Mouse (Mus musculus) cerebellum, adult (tissue): Measurements from ENCODE around the gene Wnt9b.

Experiments
- ATAC-seq: cut with Nextera tagmentation; 2 replicates; pipeline ENCODE4 v1.9.2; 2017; ENCODE audit warnings: mild to moderate bottlenecking, moderate library complexity, mixed read lengths; ENCODE audit not compliant: insufficient number of reproducible peaks, low FRiP score, low TSS enrichment

Gene Wnt9b

DNA sequence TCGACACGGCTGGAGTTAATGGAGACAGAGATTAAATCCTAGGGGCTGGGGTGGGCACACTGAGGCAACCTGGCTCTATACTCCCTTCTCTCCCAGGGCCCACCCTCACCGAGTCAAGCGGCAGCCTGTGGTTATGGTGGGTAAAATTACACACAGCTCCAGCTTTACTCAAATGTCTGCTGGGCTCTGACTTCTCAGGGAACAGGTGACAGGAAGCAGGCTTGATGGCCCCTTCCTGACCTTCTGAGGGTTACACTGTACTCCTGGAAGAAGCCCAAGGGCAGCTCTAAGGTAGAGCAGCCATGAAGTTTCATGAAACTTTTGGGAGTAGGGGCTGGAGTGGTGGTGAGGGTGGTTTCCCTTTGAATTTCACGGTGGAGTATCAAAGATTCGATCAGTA, 62.9 kb downstream of the Wnt9b start:
- ATAC-seq, result no peak

DNA sequence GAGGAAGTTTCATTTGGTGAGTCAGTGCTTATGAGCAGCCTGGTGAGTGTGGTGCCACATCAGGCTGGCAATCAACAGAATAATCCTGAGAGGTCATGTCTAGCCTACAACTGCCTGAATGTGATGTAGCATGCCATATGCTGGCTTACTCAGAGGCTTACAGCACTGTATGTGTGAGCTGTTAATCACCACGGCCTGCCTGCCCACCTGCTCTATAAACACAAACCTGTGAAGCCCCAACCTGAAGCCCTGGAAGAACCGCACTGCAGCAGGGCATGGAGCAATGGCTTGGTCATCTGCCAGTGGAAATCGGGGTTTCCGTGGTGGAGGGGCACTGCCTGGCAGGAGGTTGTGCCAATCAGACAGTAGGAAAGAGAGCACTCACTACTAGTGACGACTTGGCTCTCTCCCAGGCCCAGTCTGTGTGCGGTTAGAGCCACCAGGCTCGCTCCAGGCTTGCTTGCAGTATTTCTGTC, 64.3 kb downstream of the Wnt9b start:
- no peak for ATAC-seq

DNA sequence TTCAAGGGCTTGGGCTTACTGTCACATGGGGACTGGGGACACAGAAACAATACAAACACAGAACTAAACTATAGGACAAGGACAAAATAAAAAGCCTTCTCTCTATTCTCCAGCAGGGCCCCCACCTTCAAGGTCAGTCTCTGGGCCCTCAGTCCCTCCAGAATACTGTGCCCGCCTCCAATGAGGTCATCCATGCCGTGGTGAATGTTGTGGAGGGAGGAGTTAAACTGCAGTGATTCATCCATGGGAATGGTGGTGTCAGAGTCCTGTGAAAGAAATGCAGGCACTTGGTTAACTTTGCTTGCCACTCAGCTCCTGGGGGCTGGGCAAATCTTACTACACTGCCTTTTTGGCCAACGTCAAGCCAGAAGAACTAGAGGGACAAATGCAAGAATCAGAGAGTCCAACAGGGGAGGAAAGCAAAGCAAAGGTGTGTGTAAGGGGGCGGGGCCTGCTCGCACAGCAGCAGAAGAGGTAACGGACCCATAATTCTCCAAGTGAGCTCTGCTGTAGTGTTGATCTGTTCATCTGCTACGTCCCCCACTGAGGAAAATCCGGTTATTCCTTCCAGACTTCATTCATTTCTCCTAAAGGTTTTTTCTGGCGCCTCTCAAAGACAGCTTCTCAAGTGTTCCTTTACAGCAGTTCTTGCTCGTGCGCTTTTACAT, 65.8 kb downstream of the Wnt9b start:
- ATAC-seq, result no peak
